In genomic region chr14:16384783-16385182, GRCm38 (mm10) we compare ENCODE assay signal across 23 mouse cellular contexts. TPM values are rescaled to one million over a fixed set of nuclear protein-coding genes. Genes with fewer than 3 reads are reported as not detected.
A peak's percentile ranks its signal among the peaks of the same experiment; 100 is the strongest.
DNase-seq lines count a peak whose midpoint lies in the region; ATAC-seq lines count a peak whose summit lies in the region.
"Had no signal": no experiment of that assay in that cellular context is flagged by ENCODE, and none has a peak within 500 bp of the region (broad histone marks: within the 10 kb centered on the region; RNA-seq: fewer than 3 reads in every experiment).

No protein-coding gene starts in this region.

- no peak overlapping the region for H3K4me2 ChIP-seq in kidney, embryonic 15.5 days
- peak overlapping the region; percentile 21 for H3K4me2 ChIP-seq in liver, embryonic 15.5 days
- H3K4me2 ChIP-seq: embryonic facial prominence, embryonic 15.5 days; limb, embryonic 15.5 days; midbrain, embryonic 15.5 days; neural tube, embryonic 15.5 days had no signal

- no peaks in the 10 kb centered on the region for H3K27me3 ChIP-seq in kidney, embryonic 15.5 days
- H3K27me3 ChIP-seq in liver, embryonic 15.5 days = no peaks in the 10 kb centered on the region
- H3K27me3 ChIP-seq: embryonic facial prominence, embryonic 15.5 days; limb, embryonic 15.5 days; midbrain, embryonic 15.5 days; neural tube, embryonic 15.5 days had no signal

- peaks cover 20% of the 10 kb centered on the region for H3K36me3 ChIP-seq in kidney, embryonic 15.5 days
- H3K36me3 ChIP-seq in liver, embryonic 15.5 days (replicated peaks) = peaks cover 6% of the 10 kb centered on the region
- H3K36me3 ChIP-seq: embryonic facial prominence, embryonic 15.5 days; limb, embryonic 15.5 days; midbrain, embryonic 15.5 days; neural tube, embryonic 15.5 days had no signal

- H3K27ac ChIP-seq in kidney, embryonic 15.5 days = no peak overlapping the region
- H3K27ac ChIP-seq in liver, embryonic 15.5 days (replicated peaks) = peak overlapping the region; percentile 38; the same call in 1 of the 2 replicates
- H3K27ac ChIP-seq: embryonic facial prominence, embryonic 15.5 days; heart, adult 2 months; hindbrain, postnatal 0 days; limb, embryonic 15.5 days; midbrain, embryonic 15.5 days; neural tube, embryonic 15.5 days had no signal

- no peak overlapping the region for H3K4me3 ChIP-seq in kidney, embryonic 15.5 days (replicated peaks)
- H3K4me3 ChIP-seq in liver, embryonic 15.5 days (replicated peaks) = no peak overlapping the region
- H3K4me3 ChIP-seq: embryonic facial prominence, embryonic 15.5 days; heart, adult 2 months; limb, embryonic 15.5 days; midbrain, embryonic 15.5 days; myocyte; neural tube, embryonic 15.5 days had no signal

- H3K9ac ChIP-seq in kidney, embryonic 15.5 days = no peak overlapping the region
- H3K9ac ChIP-seq in liver, embryonic 15.5 days = no peak overlapping the region
- H3K9ac ChIP-seq: embryonic facial prominence, embryonic 15.5 days; limb, embryonic 15.5 days; midbrain, embryonic 15.5 days; neural tube, embryonic 15.5 days had no signal

- no peaks in the 10 kb centered on the region for H3K9me3 ChIP-seq in kidney, embryonic 15.5 days (replicated peaks)
- H3K9me3 ChIP-seq in liver, embryonic 15.5 days (replicated peaks) = no peaks in the 10 kb centered on the region
- H3K9me3 ChIP-seq: embryonic facial prominence, embryonic 15.5 days; limb, embryonic 15.5 days; midbrain, embryonic 15.5 days; neural tube, embryonic 15.5 days had no signal

- H3K4me1 ChIP-seq in kidney, embryonic 15.5 days = 0 out of 2 replicates have a peak, but pooled peaks cover 2% of the 10 kb centered on the region
- H3K4me1 ChIP-seq in liver, embryonic 15.5 days (replicated peaks) = peaks cover 23% of the 10 kb centered on the region
- H3K4me1 ChIP-seq: midbrain, embryonic 15.5 days had no signal

- no peak for DNase-seq in kidney, postnatal 14 days
- DNase-seq in testis, postnatal 14 days (ENCODE audit: low spot score) = no peak
- DNase-seq in frontal cortex, adult 2 months (ENCODE audit: extremely low spot score in 1 of 2, low spot score in 1 of 2) = no peak
- DNase-seq in natural killer cell, adult 2 months (ENCODE audit: low spot score in 2 of 2) = no peak
- DNase-seq: cerebellum, adult 11 months; cerebellum, postnatal 14 days; gastrocnemius, postnatal 14 days; heart, adult 2 months; kidney, adult 2 months; kidney, postnatal 25 days; right cerebral cortex, postnatal 14 days; spleen, adult 18-20 months had no signal

- 73% methylated on average over 1 of the region's 1 CpGs for WGBS in kidney, embryonic 15.5 days
- 14% methylated on average over 1 of the region's 1 CpGs for WGBS in liver, embryonic 15.5 days (ENCODE audit: insufficient replicate concordance)

- ATAC-seq in kidney, embryonic 15.5 days (replicated peaks; ENCODE audit: low FRiP score) = peak; percentile 54; the same call in 1 of the 2 replicates
- ATAC-seq in common myeloid progenitor, adult 5-6 weeks (replicated peaks; ENCODE audit: low read depth, poor library complexity, severe bottlenecking) = peak; percentile 30; the same call in 1 of the 2 replicates
- ATAC-seq in liver, embryonic 15.5 days (ENCODE audit: insufficient read depth) = peak; percentile 95
- ATAC-seq: forebrain, embryonic 14.5 days; hindbrain, postnatal 0 days; lung, postnatal 0 days; midbrain, embryonic 15.5 days had no signal

RNA-seq across cellular contexts. Expression of gene Top2b, which starts 19.8 kb away (rescaled TPM):
- 49.5 and 50.2 TPM in 2 replicates for polyA plus RNA-seq in kidney, embryonic 15.5 days (2015; fragmentation: Nextera tagmentation; extraction: Ambion mirVana)
- total RNA-seq in common myeloid progenitor, adult 5-6 weeks (2017) = 245 and 306 TPM in 2 replicates
- 13.2 and 14.1 TPM in 2 replicates for polyA plus RNA-seq in liver, embryonic 15.5 days (2015; fragmentation: Nextera tagmentation; extraction: Ambion mirVana)
- 47.1 and 58.2 TPM in 2 replicates for polyA plus RNA-seq in frontal cortex, adult 2 months (2012; rRNA removed)

Comparison
In these comparisons a context has a peak if more than half of its experiments do, and no peak if none do; other contexts are left out.
1. ATAC-seq: peak in every context shown above with its lines; median percentile 95 in liver, embryonic 15.5 days; 54 in kidney, embryonic 15.5 days; 30 in common myeloid progenitor, adult 5-6 weeks.